Mouse (Mus musculus): ENCODE results near the gene Tspan12.
"Not testable (repeated sequence)": the region's sequence is repeated elsewhere in the genome, so short reads cannot be mapped to it uniquely, and the experiment has no call there.

Gene Tspan12

GRCm38 (mm10) chr6:21852344-21852785 lies at the start of gene Tspan12:
Tspan12 (minus strand) TSS chr6:21852515.
- DNase-seq = no peak

GRCm38 (mm10) chr6:21894451-21894850 lies 42.1 kb upstream of the Tspan12 start:
- DNase-seq = peak; percentile 18 to 47

DNA sequence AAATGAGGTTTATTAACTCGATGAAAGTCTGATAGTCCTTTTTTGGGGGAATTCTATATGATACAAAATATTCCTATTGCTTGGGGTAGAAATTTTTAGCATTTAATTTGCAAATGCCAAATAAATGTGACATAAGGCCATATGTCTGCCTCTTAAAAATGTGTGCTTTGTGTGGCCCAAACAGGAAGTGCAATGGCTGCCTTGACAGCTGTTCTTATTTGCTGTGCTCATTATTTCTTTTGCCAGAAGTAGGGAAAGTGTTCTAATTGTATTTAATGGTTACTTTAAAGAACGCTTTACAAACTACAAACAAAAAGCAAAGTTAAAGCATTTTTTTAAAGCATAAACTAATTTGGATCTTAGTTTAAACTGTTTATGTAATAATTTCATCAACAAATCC lies 36.8 kb upstream of the Tspan12 start:
- no peak for DNase-seq

DNA sequence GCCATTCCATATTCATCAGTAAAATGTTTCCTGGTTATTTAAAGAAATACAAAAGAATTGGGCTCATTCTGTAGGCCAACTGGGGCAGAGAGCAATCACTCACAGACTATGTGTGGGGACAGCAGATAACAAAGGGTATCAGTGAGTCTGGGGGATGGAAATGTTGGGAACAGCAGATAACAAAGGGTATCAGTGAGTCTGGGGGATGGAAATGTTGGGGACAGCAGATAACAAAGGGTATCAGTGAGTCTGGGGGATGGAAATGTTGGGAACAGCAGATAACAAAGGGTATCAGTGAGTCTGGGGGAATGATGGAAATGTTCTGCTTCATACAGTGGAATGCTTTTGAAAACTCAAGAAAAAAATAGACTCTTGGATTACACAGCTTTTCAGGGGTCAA lies 35.7 kb upstream of the Tspan12 start:
- DNase-seq = not testable (repeated sequence)

GRCm38 (mm10) chr6:21879496-21879895 lies 27.2 kb upstream of the Tspan12 start:
- no peak for DNase-seq

GRCm38 (mm10) chr6:21867310-21867709 lies 15.0 kb upstream of the Tspan12 start:
- no peak for DNase-seq

- no peak for DNase-seq
Observed at GRCm38 (mm10) chr6:21864179-21864578, 11.9 kb upstream of the Tspan12 start.

DNA sequence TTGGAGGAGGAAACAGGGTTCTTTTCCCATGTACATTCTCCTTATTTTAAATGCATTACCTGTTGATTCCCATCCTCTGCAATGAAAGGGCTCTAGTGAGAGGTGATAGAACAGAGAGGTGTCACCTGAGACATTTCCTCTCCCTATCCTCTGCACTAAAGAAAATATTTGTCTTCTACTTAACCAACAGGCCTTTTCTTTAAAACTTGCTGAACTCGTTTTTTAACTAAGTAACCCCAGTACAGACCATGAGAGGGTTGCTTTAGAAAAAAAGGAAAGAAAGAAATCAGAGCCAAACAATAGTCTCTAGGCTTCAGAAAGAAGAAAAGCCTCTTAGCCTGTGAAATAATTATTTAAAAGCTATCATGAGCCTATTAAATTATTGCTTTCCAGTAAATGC lies 11.2 kb upstream of the Tspan12 start:
- DNase-seq = no peak

GRCm38 (mm10) chr6:21861316-21861715 lies 9.0 kb upstream of the Tspan12 start:
- DNase-seq = no peak

DNA sequence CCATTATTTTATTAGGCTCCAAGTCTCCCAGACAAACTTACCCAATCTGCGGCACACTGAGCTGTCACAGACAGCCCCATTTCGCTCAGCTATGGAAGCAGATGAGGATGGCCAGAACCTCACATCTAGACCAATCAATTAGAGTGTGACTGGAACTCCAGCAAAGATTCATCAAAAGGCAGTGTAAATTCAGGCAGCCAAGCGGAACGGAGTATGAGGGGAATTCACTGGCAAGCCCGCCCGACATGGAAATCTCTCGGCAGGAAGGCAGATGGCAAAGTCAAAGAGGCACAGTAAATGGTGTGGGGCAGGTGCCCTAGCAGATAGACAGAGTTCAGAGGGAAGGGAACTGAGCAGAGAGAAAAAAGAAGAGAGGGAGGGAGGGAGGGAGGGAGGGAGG lies 5.5 kb upstream of the Tspan12 start:
- DNase-seq = peak; percentile 9 to 24

DNA sequence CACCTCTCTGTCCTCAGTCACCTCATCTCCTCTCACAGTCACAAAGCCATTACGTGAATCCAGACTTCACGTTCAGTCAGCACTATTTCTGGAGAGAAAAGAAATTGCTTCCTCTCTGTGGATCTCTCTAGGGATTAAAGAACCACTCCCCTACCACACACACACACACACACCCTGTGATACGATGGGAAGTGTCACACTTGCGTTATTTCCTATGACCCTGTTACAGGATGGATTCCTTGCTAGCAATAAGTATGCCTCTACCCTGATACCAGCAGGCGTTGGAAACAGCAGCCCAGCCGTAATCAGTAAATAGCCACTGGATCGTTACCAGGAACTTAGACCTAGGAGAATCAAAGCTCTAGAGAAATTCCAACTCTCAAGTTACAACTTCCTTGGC lies 3.6 kb upstream of the Tspan12 start:
- DNase-seq = no peak

GRCm38 (mm10) chr6:21853342-21853741 lies 1.0 kb upstream of the Tspan12 start:
- DNase-seq = no peak

DNA sequence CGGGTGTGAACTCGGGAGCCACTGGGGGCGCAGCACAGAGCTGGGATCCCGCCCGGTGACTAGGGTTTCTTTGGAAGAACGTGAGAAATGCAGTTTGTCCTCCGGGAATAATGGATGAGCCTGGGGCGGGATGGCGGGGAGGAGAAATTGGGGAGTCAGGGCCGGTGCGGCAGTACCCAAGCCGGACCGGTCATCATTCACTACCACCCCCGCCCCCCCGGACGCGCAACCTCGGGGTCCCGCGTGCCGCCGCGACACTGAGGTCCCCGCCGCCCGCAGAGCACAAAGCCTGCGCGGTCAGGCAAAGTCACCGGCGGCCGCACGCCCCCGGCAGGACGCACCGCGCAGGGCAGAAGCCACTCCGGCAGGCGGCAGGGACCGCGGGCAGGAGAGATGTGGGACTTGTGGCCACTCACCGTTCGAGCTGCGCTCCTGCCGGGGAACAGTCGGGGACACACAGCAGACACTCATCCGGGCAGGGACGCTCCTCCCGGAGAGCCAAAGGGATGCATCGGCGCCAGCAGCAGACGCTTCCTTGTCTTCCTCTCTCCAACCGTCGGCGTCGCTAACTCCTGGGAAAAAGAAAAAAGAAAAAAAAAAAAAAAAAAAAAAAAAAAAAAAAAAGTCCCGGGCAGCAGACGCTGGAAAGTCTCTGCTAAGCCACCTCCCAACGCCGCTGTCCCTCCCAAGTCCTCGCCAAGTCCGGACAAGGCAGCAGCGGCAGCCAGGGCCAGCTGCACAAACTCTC lies 545 bp downstream of the Tspan12 start:
- peak; percentile 69 to 71 for DNase-seq

DNA sequence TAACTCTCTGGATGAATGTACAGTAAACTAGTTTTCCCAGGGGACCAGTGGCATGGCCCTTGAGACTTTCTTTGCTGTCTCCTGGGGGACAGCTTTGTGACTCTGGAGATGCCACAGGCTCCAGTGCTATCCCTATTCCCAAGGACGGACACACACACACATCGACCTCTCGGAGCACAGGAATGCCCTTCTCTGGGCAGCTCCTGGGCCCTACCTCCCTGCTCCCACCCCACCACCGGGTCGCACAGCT lies 1.0 kb downstream of the Tspan12 start:
- DNase-seq = no peak

GRCm38 (mm10) chr6:21850526-21851345 lies 1.6 kb downstream of the Tspan12 start:
- DNase-seq = no peak

GRCm38 (mm10) chr6:21848808-21849207 lies 3.5 kb downstream of the Tspan12 start:
- DNase-seq = no peak

GRCm38 (mm10) chr6:21839976-21840775 lies 12.1 kb downstream of the Tspan12 start:
- no peak for DNase-seq

DNA sequence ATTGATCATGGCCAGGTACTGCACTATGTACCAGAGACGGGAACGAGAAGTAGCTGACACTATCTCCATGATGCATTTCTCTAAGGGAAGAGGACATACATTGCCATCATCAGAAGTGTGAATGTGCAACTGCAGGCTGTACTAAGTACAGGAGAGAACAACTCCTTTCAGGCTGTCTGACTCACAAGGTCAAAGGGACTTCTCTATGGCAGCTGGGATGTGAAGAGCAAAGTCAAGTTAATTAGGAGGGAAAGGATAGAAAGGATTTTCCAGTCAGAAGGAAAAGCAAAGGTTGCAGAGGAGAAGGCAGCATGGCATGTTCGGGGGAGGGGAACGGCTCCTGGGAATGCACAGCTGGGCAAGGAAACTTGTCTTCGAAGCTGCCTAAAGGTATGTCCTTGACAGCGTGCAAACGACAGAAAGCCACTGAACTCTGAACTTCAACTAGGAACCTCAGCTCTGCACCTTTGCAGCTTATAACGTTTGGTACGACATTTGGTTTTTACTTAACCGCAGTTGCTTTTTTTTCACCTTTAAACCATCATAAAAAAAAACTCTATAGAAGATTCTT lies 13.0 kb downstream of the Tspan12 start:
- DNase-seq = no peak

GRCm38 (mm10) chr6:21833531-21833930 lies 18.8 kb downstream of the Tspan12 start:
- no peak for DNase-seq

DNA sequence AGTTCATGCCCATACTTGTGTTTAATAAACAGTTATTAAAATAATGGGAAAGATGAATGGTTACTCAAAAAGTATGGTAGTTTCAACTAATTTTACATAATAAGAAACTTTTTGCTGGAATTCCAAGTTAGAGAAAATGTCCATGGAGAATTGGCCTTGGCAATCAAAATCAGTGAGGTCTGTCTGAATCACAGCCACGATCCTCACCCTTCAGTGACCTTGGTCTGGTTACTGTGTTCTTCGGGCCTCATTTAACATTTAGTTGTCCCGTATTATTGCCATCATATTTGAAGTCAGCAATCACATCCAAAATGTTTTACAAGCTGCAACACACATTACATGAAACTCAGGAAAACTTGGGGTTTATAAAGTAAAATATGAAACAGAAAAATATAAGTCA lies 20.4 kb downstream of the Tspan12 start:
- DNase-seq = no peak

DNA sequence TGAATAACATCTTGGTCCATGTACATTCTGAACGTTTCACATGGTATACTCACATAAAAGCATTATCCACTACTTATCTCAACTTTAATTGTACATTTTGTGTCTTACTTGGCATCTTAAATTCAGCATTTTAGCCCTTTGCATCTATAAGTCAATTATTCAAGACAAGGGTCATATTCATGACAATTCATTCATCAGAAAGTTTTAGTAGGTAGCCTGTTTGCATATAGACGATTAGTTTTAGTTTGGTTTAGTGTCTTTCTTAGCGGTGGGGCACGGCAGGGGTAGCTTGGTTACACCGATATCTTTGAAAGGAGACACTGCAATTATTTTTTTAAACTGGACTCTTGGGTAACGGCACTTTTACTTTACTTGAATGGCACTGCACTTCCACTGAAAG lies 21.4 kb downstream of the Tspan12 start:
- DNase-seq = no peak

DNA sequence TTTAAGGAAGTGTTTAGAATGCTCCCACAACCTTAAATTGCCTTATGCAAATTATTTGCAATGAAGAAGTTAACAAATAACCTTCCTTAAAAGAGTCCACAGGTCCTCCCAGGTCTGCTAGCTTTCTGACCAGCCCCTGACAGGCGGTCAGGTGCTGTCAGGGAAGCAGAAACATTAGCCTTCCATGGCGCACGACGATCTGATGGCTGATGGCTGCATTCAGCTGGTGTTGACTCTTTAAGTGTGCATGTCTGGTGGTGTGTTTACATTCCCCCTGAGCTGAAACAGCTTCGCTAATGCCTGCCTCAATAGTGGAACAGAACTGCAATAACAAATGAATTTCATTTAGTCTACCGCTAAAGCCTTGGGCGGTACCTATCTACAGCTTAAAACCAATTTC lies 22.4 kb downstream of the Tspan12 start:
- DNase-seq = no peak

- peak in 1 of 2 experiments; percentile 18 for DNase-seq
Observed at GRCm38 (mm10) chr6:21828437-21828836, 23.9 kb downstream of the Tspan12 start.

Measured in cerebellum, postnatal 25 days (tissue).